Mouse (Mus musculus): ENCODE measurements around the gene Tekt3. TPM values are rescaled to one million over a fixed set of nuclear protein-coding genes. Genes with fewer than 3 reads are reported as not detected.
A peak's percentile ranks its signal among the peaks of the same experiment; 100 is the strongest.

Gene Tekt3
- polyA plus RNA-seq, 1 experiment from 2014 or later, result not detected

DNA sequence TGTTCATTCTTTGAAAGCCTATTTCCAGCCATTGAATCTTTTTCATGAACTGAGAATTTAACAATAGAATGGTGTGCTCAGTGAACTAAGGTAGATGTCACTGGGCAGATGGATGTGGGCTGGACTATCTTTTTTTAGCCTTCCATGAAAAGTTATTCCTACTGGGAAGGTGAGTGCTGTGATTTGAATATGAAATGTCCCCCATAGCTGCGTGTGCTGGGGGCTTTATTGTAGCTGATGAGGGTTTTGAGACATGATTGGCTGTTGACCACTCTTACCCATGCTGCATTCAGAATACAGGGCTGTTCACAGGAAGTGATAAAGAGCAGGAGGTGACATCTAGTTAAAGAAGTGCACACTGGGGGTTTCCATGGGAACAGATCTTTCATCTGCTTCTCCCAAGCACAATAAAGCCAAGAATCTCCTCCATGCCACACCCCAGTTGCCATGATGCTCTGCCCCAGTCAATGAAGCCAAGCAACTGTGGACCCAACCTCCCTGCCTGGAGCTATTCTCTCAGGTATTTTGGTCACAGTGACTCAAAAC lies 47.8 kb downstream of the Tekt3 start:
- Histone ChIP-seq H3K27ac (ENCODE audit: low read length) (no peak overlapping the region), H3K4me2 (ENCODE audit: low read depth, low read length) (no peak overlapping the region), H3K9ac (ENCODE audit: low read length) (no peak overlapping the region), H3K4me3 (ENCODE audit: low read length) (no peak overlapping the region), H3K9me3 (replicated peaks; ENCODE audit: control insufficient read depth, low read length) (no peaks in the 10 kb centered on the region), H3K4me1 (ENCODE audit: control insufficient read depth, insufficient read depth, low read length) (peaks cover 3% of the 10 kb centered on the region; the same call in 1 of the 2 replicates), H3K36me3 (ENCODE audit: control insufficient read depth, insufficient read depth) (no peaks in the 10 kb centered on the region), H3K27me3 (ENCODE audit: control insufficient read depth, insufficient read depth, low read length) (no peaks in the 10 kb centered on the region)
- ATAC-seq (replicated peaks; ENCODE audit: extremely low read depth, insufficient read depth, low FRiP score), result no peak
- 77% methylated on average over 1 of the region's 1 CpGs for WGBS

DNA sequence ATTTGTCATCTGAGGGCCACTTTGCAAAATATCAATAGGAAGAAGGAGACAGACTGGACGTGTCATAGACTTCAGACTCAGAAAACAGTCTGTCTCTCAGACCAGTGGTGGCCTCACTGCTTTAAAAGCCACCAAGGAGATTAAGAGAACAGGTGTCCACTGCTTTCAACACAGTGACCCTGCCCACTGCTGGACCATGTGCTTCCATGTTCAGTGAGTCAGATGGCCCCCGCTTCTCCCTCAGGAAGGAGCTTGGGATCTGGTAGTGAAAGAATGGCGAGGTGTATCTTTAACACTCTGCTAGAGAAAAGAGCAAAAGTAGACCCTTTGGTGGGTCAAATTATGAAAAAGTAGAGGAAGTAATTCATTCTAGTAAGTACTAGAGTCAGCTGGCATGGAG lies 48.9 kb downstream of the Tekt3 start:
- ATAC-seq (replicated peaks; ENCODE audit: extremely low read depth, insufficient read depth, low FRiP score), result no peak
- no peak overlapping the region for H3K4me2 ChIP-seq (ENCODE audit: low read depth, low read length)
- H3K36me3 ChIP-seq (ENCODE audit: control insufficient read depth, insufficient read depth), result no peaks in the 10 kb centered on the region
- H3K9ac ChIP-seq (ENCODE audit: low read length), result no peak overlapping the region
- H3K27ac ChIP-seq (ENCODE audit: low read length), result no peak overlapping the region
- no peak overlapping the region for H3K4me3 ChIP-seq (ENCODE audit: low read length)
- peaks cover 14% of the 10 kb centered on the region for H3K4me1 ChIP-seq (ENCODE audit: control insufficient read depth, insufficient read depth, low read length)
- H3K27me3 ChIP-seq (ENCODE audit: control insufficient read depth, insufficient read depth, low read length), result no peaks in the 10 kb centered on the region
- no peaks in the 10 kb centered on the region for H3K9me3 ChIP-seq (replicated peaks; ENCODE audit: control insufficient read depth, low read length)
- 82% methylated on average over 3 of the region's 3 CpGs for WGBS

DNA sequence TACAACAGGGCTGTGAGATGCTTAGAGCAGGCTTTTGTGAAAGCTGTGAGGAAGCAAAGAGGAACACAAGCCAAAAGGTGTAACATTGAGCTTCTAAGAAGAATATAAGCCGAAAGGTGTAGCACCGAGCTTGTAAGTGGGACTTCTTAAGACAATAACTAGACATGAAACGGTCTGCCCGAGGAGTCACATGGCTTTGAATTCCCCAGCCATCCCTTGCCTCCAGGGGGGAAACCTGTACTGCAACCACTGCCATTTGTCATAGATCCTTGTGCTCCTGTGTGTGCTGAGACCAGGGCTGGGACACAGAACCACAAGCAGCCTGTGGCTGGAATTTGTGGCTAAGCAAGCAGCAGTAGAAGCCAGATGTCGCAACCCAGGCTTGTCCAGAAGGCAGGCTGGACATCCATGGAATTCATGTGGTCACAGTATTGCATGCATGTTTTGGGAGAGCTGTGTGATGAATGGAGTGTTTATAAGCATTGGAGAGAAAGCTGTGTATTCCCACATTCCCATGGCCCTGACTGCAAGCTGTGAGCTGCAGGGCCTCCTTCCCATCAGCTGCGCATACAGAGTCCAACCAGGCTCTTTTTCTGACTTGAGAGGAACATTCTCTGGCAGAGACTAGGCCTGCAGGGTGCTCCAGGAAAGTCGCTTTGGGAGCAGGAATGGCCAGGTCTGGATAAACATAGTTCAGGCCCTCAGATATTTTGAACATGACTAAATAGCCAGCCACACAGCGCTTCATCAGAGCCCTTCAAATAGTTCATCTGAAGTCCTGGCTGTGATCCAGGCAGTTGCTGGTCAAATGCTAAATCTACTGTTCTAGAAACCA lies 53.6 kb downstream of the Tekt3 start:
- Histone ChIP-seq H3K36me3 (ENCODE audit: control insufficient read depth, insufficient read depth) (no peaks in the 10 kb centered on the region), H3K4me1 (ENCODE audit: control insufficient read depth, insufficient read depth, low read length) (peaks cover 28% of the 10 kb centered on the region), H3K4me3 (ENCODE audit: low read length) (no peak overlapping the region), H3K9ac (ENCODE audit: low read length) (peak overlapping the region; percentile 31; the same call in 1 of the 2 replicates), H3K27ac (ENCODE audit: low read length) (peak overlapping the region; percentile 87), H3K4me2 (ENCODE audit: low read depth, low read length) (no peak overlapping the region), H3K9me3 (replicated peaks; ENCODE audit: control insufficient read depth, low read length) (no peaks in the 10 kb centered on the region), H3K27me3 (ENCODE audit: control insufficient read depth, insufficient read depth, low read length) (no peaks in the 10 kb centered on the region)
- ATAC-seq (replicated peaks; ENCODE audit: extremely low read depth, insufficient read depth, low FRiP score), result peak; percentile 61
- WGBS, result 55% methylated on average over 8 of the region's 8 CpGs

DNA sequence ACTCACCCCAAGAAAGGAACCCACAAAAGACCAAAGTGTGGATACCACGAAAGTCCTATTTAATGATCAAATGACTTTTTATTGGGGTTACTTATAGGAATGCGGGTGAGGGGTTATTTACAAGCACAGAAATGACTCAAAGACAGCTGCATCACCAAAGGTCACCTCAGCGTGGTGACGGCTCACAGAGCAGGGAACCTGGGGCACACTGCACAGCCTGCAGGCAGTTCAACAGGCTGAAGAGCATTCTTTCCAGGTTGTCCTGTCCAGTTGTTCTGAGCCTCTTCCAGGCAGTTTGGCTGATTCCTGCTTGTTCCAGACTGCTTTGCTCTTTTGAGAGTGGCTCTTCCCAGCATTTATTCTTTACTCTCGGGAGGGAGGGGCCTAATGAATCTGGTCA lies 55.2 kb downstream of the Tekt3 start:
- H3K4me1 ChIP-seq (ENCODE audit: control insufficient read depth, insufficient read depth, low read length), result peaks cover 30% of the 10 kb centered on the region
- no peaks in the 10 kb centered on the region for H3K36me3 ChIP-seq (ENCODE audit: control insufficient read depth, insufficient read depth)
- 93% methylated on average over 5 of the region's 5 CpGs for WGBS
- no peak for ATAC-seq (replicated peaks; ENCODE audit: extremely low read depth, insufficient read depth, low FRiP score)
- H3K9me3 ChIP-seq (replicated peaks; ENCODE audit: control insufficient read depth, low read length), result no peaks in the 10 kb centered on the region
- no peak overlapping the region for H3K9ac ChIP-seq (ENCODE audit: low read length)
- no peak overlapping the region for H3K4me2 ChIP-seq (ENCODE audit: low read depth, low read length)
- H3K27ac ChIP-seq (ENCODE audit: low read length), result no peak overlapping the region
- no peak overlapping the region for H3K4me3 ChIP-seq (ENCODE audit: low read length)
- H3K27me3 ChIP-seq (ENCODE audit: control insufficient read depth, insufficient read depth, low read length), result no peaks in the 10 kb centered on the region

DNA sequence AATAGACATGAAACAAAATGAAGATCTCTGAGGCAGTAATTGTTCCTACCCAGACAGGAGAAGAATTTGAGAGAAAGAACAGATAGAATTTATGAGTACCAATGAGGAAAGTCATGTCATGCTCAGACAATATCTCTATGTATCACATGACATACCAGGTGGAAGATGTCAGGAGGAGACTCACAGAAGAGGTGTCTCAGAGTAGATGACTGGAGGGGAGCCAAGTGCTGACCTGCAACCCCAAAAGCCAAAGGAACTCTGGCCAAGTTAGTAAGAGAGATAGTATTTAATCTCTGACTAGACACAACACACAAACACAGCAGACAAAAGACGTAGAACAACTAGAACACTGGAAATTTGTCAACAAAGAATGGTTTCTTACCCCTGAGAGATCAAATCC lies 55.8 kb downstream of the Tekt3 start:
- no peak overlapping the region for H3K9ac ChIP-seq (ENCODE audit: low read length)
- H3K36me3 ChIP-seq (ENCODE audit: control insufficient read depth, insufficient read depth), result no peaks in the 10 kb centered on the region
- 58% methylated on average over 1 of the region's 1 CpGs for WGBS
- no peak overlapping the region for H3K4me3 ChIP-seq (ENCODE audit: low read length)
- no peaks in the 10 kb centered on the region for H3K9me3 ChIP-seq (replicated peaks; ENCODE audit: control insufficient read depth, low read length)
- peaks cover 30% of the 10 kb centered on the region for H3K4me1 ChIP-seq (ENCODE audit: control insufficient read depth, insufficient read depth, low read length)
- no peak overlapping the region for H3K4me2 ChIP-seq (ENCODE audit: low read depth, low read length)
- no peaks in the 10 kb centered on the region for H3K27me3 ChIP-seq (ENCODE audit: control insufficient read depth, insufficient read depth, low read length)
- no peak overlapping the region for H3K27ac ChIP-seq (ENCODE audit: low read length)
- ATAC-seq (replicated peaks; ENCODE audit: extremely low read depth, insufficient read depth, low FRiP score), result no peak

DNA sequence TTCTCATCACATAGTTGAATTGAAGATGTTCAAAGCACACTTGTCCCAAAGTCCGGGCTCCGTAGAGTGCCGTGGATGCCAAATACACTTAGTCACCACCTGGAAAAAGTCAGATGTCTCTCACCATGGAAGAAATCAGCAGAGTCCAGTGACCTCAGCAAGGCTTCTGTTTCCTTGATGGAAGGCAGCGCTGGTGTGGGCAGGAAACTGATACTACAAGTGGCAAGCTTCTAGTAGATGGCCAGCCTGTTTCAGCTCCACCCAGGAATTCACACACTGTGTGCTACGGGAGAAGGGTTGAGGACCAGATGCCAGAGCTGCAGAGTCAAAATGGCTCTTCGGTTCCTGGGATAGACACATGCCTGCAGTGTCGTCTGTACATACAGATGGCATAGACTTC lies 58.3 kb downstream of the Tekt3 start:
- H3K27ac ChIP-seq (ENCODE audit: low read length), result peak overlapping the region; percentile 8; the same call in 1 of the 2 replicates
- H3K36me3 ChIP-seq (ENCODE audit: control insufficient read depth, insufficient read depth), result no peaks in the 10 kb centered on the region
- ATAC-seq (replicated peaks; ENCODE audit: extremely low read depth, insufficient read depth, low FRiP score), result peak; percentile 43; the same call in 1 of the 2 replicates
- no peaks in the 10 kb centered on the region for H3K9me3 ChIP-seq (replicated peaks; ENCODE audit: control insufficient read depth, low read length)
- WGBS, result 20% methylated on average over 7 of the region's 7 CpGs
- H3K4me2 ChIP-seq (ENCODE audit: low read depth, low read length), result no peak overlapping the region
- H3K9ac ChIP-seq (ENCODE audit: low read length), result no peak overlapping the region
- H3K27me3 ChIP-seq (ENCODE audit: control insufficient read depth, insufficient read depth, low read length), result no peaks in the 10 kb centered on the region
- peaks cover 22% of the 10 kb centered on the region for H3K4me1 ChIP-seq (ENCODE audit: control insufficient read depth, insufficient read depth, low read length)
- no peak overlapping the region for H3K4me3 ChIP-seq (ENCODE audit: low read length)

DNA sequence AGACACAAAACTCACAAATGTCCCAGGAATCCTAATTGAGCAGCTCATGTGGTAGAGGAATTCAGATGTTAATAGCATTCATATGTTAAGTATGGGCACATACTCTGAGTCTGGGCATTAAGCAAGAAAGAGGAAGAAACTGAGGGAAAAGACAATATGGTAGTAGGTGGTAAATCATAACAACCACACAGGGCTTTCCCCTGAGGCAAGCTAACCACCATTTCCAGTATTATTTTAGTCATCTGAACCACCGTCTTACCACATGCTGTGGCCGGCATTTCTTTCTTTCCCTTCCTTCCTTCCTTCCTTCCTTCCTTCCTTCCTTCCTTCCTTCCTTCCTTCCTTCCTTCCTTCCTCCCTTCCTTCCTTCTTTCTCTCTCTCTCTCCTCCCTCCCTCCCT lies 60.8 kb downstream of the Tekt3 start:
- 82% methylated on average over 2 of the region's 2 CpGs for WGBS
- ATAC-seq (replicated peaks; ENCODE audit: extremely low read depth, insufficient read depth, low FRiP score), result no peak
- no peaks in the 10 kb centered on the region for H3K36me3 ChIP-seq (ENCODE audit: control insufficient read depth, insufficient read depth)
- H3K4me3 ChIP-seq (ENCODE audit: low read length), result no peak overlapping the region
- H3K4me2 ChIP-seq (ENCODE audit: low read depth, low read length), result no peak overlapping the region
- no peak overlapping the region for H3K9ac ChIP-seq (ENCODE audit: low read length)
- H3K4me1 ChIP-seq (ENCODE audit: control insufficient read depth, insufficient read depth, low read length), result peaks cover 16% of the 10 kb centered on the region
- H3K27me3 ChIP-seq (ENCODE audit: control insufficient read depth, insufficient read depth, low read length), result no peaks in the 10 kb centered on the region
- no peak overlapping the region for H3K27ac ChIP-seq (ENCODE audit: low read length)
- H3K9me3 ChIP-seq (replicated peaks; ENCODE audit: control insufficient read depth, low read length), result no peaks in the 10 kb centered on the region

DNA sequence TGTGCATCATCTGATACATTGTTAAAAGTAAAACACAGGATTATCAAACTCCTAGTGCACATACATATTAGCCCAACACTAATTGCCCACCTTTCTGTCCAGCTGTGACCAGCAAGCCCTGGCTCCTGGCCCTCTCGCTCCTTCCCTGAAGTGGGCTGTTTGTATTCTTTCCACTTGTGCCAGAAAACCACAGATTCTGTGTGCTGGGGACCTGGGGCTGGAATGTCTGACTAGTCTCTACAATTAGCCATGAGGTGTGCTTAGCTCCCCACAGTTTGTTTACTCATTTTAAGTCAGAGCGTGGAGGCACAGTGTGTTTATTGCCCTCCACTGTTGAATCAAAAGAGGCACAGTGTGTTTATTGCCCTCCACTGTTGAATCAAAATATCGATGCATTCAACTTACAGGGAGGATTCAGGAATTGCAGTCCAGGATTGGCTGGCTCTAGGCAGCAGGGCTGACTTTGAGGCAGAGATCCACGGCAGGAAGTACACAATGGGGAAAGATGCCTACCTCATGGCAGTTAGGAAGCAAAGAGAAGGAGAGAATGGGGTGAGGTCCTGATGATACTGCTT lies 61.4 kb downstream of the Tekt3 start:
- 83% methylated on average over 4 of the region's 4 CpGs for WGBS
- H3K4me3 ChIP-seq (ENCODE audit: low read length), result no peak overlapping the region
- H3K4me1 ChIP-seq (ENCODE audit: control insufficient read depth, insufficient read depth, low read length), result peaks cover 16% of the 10 kb centered on the region

DNA sequence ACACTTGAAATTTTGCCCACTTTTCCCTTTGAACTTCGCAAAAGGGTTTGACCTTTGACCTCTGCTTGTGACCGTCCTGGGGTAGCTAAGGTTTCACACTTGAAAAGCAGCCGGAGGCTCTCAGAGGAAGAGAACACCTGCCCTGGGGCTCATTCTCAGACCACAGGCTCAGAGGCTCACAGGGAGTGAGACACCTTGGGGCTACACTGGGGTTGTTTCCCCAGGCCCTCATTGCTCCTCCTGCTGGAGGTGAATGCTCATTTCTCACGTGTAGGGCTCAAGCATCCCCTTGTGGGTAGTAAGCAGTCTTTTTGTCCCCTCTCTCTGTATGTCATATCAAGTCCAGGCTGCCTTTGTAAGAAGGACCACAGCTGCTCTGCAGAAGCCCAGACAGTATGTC lies 62.9 kb downstream of the Tekt3 start:
- H3K4me3 ChIP-seq (ENCODE audit: low read length), result no peak overlapping the region
- ATAC-seq (replicated peaks; ENCODE audit: extremely low read depth, insufficient read depth, low FRiP score), result 0 out of 2 replicates have a peak, but pooled peaks have one; percentile 8
- H3K27ac ChIP-seq (ENCODE audit: low read length), result no peak overlapping the region
- no peaks in the 10 kb centered on the region for H3K36me3 ChIP-seq (ENCODE audit: control insufficient read depth, insufficient read depth)
- no peaks in the 10 kb centered on the region for H3K27me3 ChIP-seq (ENCODE audit: control insufficient read depth, insufficient read depth, low read length)
- 23% methylated on average over 4 of the region's 4 CpGs for WGBS
- no peak overlapping the region for H3K4me2 ChIP-seq (ENCODE audit: low read depth, low read length)
- peaks cover 14% of the 10 kb centered on the region for H3K4me1 ChIP-seq (ENCODE audit: control insufficient read depth, insufficient read depth, low read length)
- no peaks in the 10 kb centered on the region for H3K9me3 ChIP-seq (replicated peaks; ENCODE audit: control insufficient read depth, low read length)
- no peak overlapping the region for H3K9ac ChIP-seq (ENCODE audit: low read length)

More for the DNA sequence above, 61.4 kb downstream of the Tekt3 start:
- Histone ChIP-seq H3K4me2 (ENCODE audit: low read depth, low read length) (no peak overlapping the region), H3K9me3 (replicated peaks; ENCODE audit: control insufficient read depth, low read length) (no peaks in the 10 kb centered on the region), H3K27me3 (ENCODE audit: control insufficient read depth, insufficient read depth, low read length) (no peaks in the 10 kb centered on the region), H3K27ac (ENCODE audit: low read length) (no peak overlapping the region), H3K9ac (ENCODE audit: low read length) (no peak overlapping the region), H3K36me3 (ENCODE audit: control insufficient read depth, insufficient read depth) (no peaks in the 10 kb centered on the region)
- ATAC-seq (replicated peaks; ENCODE audit: extremely low read depth, insufficient read depth, low FRiP score), result no peak
